Mouse (Mus musculus) forebrain, embryonic 15.5 days (tissue): Measurements from ENCODE around the gene Prorsd1. TPM values are rescaled to one million over a fixed set of nuclear protein-coding genes. Genes with fewer than 3 reads are reported as not detected.

Experiments
- ATAC-seq: fragments of 200-750 bp; cut with Nextera tagmentation; replicated peaks from 2 replicates; pipeline ENCODE4 v1.8.0; 2017; ENCODE audit warnings: mild to moderate bottlenecking, moderate TSS enrichment, moderate library complexity
- H3K27ac ChIP-seq: fragments of 300-500 bp; sonication (generic); replicated peaks from 2 replicates; pipeline ENCODE4 v1.5.1; 2015; ENCODE audit warnings: mild to moderate bottlenecking, inconsistent platforms
- H3K27me3 ChIP-seq: fragments of 300-500 bp; sonication (generic); 2 replicates; pipeline ENCODE4 v1.6.1; 2015; ENCODE audit warnings: inconsistent platforms
- H3K36me3 ChIP-seq: fragments of 300-500 bp; sonication (generic); 2 replicates; pipeline ENCODE4 v1.6.1; 2015; ENCODE audit warnings: mild to moderate bottlenecking, inconsistent platforms
- H3K4me1 ChIP-seq: fragments of 300-500 bp; sonication (generic); 2 replicates; pipeline ENCODE4 v1.6.1; 2015; ENCODE audit warnings: inconsistent platforms
- H3K4me2 ChIP-seq: fragments of 300-500 bp; sonication (generic); replicated peaks from 2 replicates; pipeline ENCODE4 v1.6.1; 2015; ENCODE audit warnings: mild to moderate bottlenecking, inconsistent platforms
- H3K4me3 ChIP-seq: fragments of 300-500 bp; sonication (generic); 2 replicates; pipeline ENCODE4 v1.5.1; 2015; ENCODE audit warnings: mild to moderate bottlenecking, inconsistent platforms
- H3K9ac ChIP-seq: fragments of 300-500 bp; sonication (generic); replicated peaks from 2 replicates; pipeline ENCODE4 v1.6.1; 2015; ENCODE audit warnings: mild to moderate bottlenecking, inconsistent platforms
- H3K9me3 ChIP-seq: fragments of 300-500 bp; sonication (generic); 2 replicates; pipeline ENCODE4 v1.6.1; 2016; ENCODE audit warnings: inconsistent platforms
- polyA plus RNA-seq: library from polyadenylated mRNA; unstranded; fragments of >200 nt; fragmentation: Nextera tagmentation; extraction: Ambion mirVana; gene quantifications from 2 replicates; pipeline ENCODE4 v1.2.1, GENCODE M21; 2015

Prorsd1 gene
- polyA plus RNA-seq, 1 experiment from 2014 or later: 8.7 TPM

DNA sequence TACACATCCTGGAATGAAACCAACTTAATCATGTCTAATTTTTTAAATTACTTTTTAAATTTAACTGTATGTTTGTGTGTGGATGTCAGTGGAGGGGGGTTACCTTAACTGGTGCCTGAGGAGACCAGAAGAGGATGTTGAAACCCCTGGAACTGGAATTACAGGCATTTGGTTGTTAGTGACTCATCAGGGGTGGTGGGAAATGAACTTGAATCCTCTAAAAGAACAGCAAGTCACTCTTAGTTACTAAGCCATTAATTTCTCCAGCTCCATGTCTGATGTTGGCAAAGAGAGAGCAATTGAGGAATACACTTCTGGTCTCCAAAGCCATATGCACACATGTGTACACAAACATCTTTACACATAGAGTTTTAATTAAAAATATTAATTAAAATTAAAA lies 40.2 kb downstream of the Prorsd1 start:
- peaks cover 37% of the 10 kb centered on the region for H3K36me3 ChIP-seq
- H3K9me3 ChIP-seq: no peaks in the 10 kb centered on the region
- no peak overlapping the region for H3K27ac ChIP-seq
- no peaks in the 10 kb centered on the region for H3K27me3 ChIP-seq
- no peak overlapping the region for H3K9ac ChIP-seq
- no peaks in the 10 kb centered on the region for H3K4me1 ChIP-seq
- ATAC-seq: no peak
- H3K4me3 ChIP-seq: no peak overlapping the region
- no peak overlapping the region for H3K4me2 ChIP-seq

Other genes with a start within 250 kb of the Prorsd1 start
- gene Ccdc88a, start 141.4 kb downstream of the Prorsd1 start, polyA plus RNA-seq: 101 and 105 TPM in 2 replicates
- gene Mtif2, start 11.4 kb upstream of the Prorsd1 start, polyA plus RNA-seq: 60.0 and 62.4 TPM in 2 replicates
- gene Clhc1, start 32.9 kb upstream of the Prorsd1 start, polyA plus RNA-seq: 0.08 TPM in 1 of 2 replicates, not detected in the other
- 649 and 656 TPM in 2 replicates for gene Rps27a, start 33.1 kb upstream of the Prorsd1 start, polyA plus RNA-seq
- gene Rtn4, start 177.9 kb upstream of the Prorsd1 start, polyA plus RNA-seq: 131 and 140 TPM in 2 replicates